Mouse (Mus musculus): ENCODE data around the gene Sept1. TPM values are rescaled to one million over a fixed set of nuclear protein-coding genes. Genes with fewer than 3 reads are reported as not detected.
A peak's percentile ranks its signal among the peaks of the same experiment; 100 is the strongest.

Sept1 gene
- total and polyA plus RNA-seq, 3 experiments, result 30.6 to 116 TPM; not detected in 1

DNA sequence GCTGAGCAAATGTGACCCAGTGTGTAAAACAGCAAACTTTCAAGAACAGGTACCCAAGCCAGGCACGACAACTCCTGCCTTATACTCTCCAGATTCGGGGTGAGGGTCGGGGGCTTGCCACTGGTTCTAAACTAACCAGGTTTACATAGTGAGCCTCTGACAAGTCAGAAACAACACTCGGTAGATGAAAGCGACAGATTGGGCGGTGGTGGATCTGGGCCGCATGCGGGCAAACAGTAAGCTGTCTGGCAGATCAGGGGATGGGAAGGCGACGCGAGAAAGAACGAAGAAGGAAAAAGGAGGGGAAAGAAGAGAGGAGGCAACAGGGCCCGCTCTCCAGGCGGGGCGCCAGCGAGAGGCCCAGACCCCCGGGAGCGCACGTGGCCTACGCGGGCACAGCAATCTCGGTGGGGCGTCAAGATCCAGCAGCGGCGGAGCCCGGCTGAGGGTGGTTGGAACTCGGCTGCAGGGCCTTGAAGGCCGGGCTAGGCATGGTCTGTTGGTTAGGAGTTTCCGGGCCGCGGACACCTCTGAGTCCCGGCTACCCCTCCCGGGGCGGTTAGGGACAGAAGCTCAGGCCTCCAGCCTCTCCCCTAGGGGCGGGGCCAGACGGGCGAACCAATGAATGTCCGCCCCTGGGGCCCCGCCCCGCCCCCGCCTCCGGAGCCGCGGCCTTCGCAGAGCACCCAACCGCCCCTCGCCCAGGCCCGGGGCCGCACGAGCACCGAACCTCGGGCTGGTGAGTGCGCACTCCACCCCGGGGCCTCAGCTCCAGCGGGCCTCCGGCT, 11.1 kb upstream of the Sept1 start, which contains the start of gene Zfp771 (continued):
- TF ChIP-seq ZMIZ1 (IDR thresholded peaks at IDR 0.05; ENCODE audit: low read depth, low read length) (peak; percentile 87; the same call in 1 of the 2 replicates), MAZ (IDR thresholded peaks at IDR 0.05; ENCODE audit: low read depth, low read length) (no peak), MEF2A (IDR thresholded peaks at IDR 0.05; ENCODE audit: extremely low read depth, insufficient replicate concordance, low read depth, low read length, poor library complexity, severe bottlenecking) (no peak)

DNA sequence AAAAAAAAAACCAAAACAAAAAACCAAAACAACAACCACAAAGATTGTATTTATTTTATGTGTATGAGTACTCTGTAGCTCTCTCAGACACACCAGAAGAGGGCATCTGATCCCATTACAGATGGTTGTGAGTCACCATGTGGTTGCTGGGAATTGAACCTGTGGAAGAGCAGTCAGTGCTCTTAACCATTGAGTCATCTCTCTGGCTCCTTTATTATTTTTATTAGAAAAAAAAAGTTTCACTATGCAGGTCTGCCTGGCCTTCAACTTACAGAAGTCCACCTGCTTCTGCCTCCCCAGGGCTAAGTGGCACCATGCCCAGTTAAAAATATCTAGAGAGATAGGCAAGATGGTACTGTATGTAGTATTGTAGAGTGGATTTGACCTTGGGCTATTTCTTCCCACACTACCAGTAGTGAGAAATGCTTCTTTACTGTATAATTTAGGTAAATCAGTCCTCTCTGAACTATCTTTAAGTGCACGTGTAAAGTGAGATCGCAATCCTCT, 10.5 kb upstream of the Sept1 start:
- Histone ChIP-seq H3K9me3 (replicated peaks; ENCODE audit: insufficient read depth, low read length) (no peaks in the 10 kb centered on the region), H3K4me1 (ENCODE audit: control insufficient read depth in 1 of 2, insufficient read depth in 2 of 2, low read length in 2 of 2) (peaks cover 4 to 14% of the 10 kb centered on the region in 2 experiments; a peak in 2 of 4 replicates), H3K36me3 (ENCODE audit: control insufficient read depth in 1 of 2, insufficient read depth in 2 of 2, low read length in 2 of 2) (peaks cover 4 to 15% of the 10 kb centered on the region in 2 experiments), H3K79me2 (ENCODE audit: control insufficient read depth, insufficient read depth, low read length, poor library complexity) (peaks cover 17% of the 10 kb centered on the region), H3K27me3 (ENCODE audit: control insufficient read depth in 1 of 2, insufficient read depth in 2 of 2, low read length in 2 of 2) (no peaks in the 10 kb centered on the region), H3K9ac (ENCODE audit: control insufficient read depth, low read depth, low read length, poor library complexity, severe bottlenecking) (peak overlapping the region; percentile 92), H3K27ac (ENCODE audit: control insufficient read depth, low read depth, low read length) (peak overlapping the region; percentile 97), H3K4me3 (ENCODE audit: control insufficient read depth in 1 of 2, insufficient read depth in 1 of 2, low read depth in 2 of 2, low read length in 2 of 2) (peak overlapping the region; percentile 64 to 70)
- no peak for DNase-seq (ENCODE audit: low read depth, low spot score)
- TF ChIP-seq JUND (IDR thresholded peaks at IDR 0.05; ENCODE audit: low read depth, low read length) (no peak), POLR2A (IDR thresholded peaks at IDR 0.05; ENCODE audit: control insufficient read depth in 1 of 2, insufficient read depth in 1 of 2, low read depth in 1 of 2, low read length in 2 of 2, poor library complexity in 1 of 2) (no peak), ZKSCAN1 (IDR thresholded peaks at IDR 0.05; ENCODE audit: low read depth, low read length) (no peak), POLR2AphosphoS2 (IDR thresholded peaks at IDR 0.05; ENCODE audit: low read length) (no peak), UBTF (IDR thresholded peaks at IDR 0.05; ENCODE audit: borderline replicate concordance, insufficient read depth, low read depth, low read length) (no peak), MAZ (IDR thresholded peaks at IDR 0.05; ENCODE audit: low read depth, low read length) (no peak), RAD21 (IDR thresholded peaks at IDR 0.05; ENCODE audit: low read depth, low read length) (no peak), MAFK (IDR thresholded peaks at IDR 0.05; ENCODE audit: borderline replicate concordance, low read depth, low read length) (no peak), ZNF384 (IDR thresholded peaks at IDR 0.05; ENCODE audit: low read depth, low read length) (no peak), KAT2A (conservative IDR thresholded peaks at IDR 0.05; ENCODE audit: low read depth, low read length) (no peak), CHD1 (IDR thresholded peaks at IDR 0.05; ENCODE audit: low read depth, low read length) (0 out of 2 replicates have a peak, but pooled peaks have one; percentile 34), MXI1 (IDR thresholded peaks at IDR 0.05; ENCODE audit: low read depth, low read length) (no peak), TCF12 (IDR thresholded peaks at IDR 0.05; ENCODE audit: low read depth, low read length) (0 out of 2 replicates have a peak, but pooled peaks have one; percentile 8), ETS1 (IDR thresholded peaks at IDR 0.05; ENCODE audit: low read depth, low read length) (0 out of 2 replicates have a peak, but pooled peaks have one; percentile 7), NELFE (IDR thresholded peaks at IDR 0.05; ENCODE audit: low read depth, low read length) (no peak), USF2 (IDR thresholded peaks at IDR 0.05; ENCODE audit: borderline replicate concordance in 1 of 2, insufficient read depth in 1 of 2, low read depth in 1 of 2, low read length in 2 of 2) (no peak), NRF1 (IDR thresholded peaks at IDR 0.05; ENCODE audit: insufficient read depth, low read depth, low read length, poor library complexity, severe bottlenecking) (no peak), E2F4 (IDR thresholded peaks at IDR 0.05; ENCODE audit: borderline replicate concordance, low read depth, low read length) (no peak), TAL1 (IDR thresholded peaks at IDR 0.05; ENCODE audit: low read length) (no peak), MYC (IDR thresholded peaks at IDR 0.05; ENCODE audit: low read depth, low read length) (no peak), CTCF (IDR thresholded peaks at IDR 0.05 in 2 of 3, conservative IDR thresholded peaks at IDR 0.05 in 1 of 3; ENCODE audit: control insufficient read depth in 1 of 3, insufficient read depth in 1 of 3, low read depth in 2 of 3, low read length in 3 of 3, poor library complexity in 1 of 3, severe bottlenecking in 1 of 3) (peak in 1 of 3 experiments; percentile 23; a peak in 1 of 6 replicates), ZMIZ1 (IDR thresholded peaks at IDR 0.05; ENCODE audit: low read depth, low read length) (no peak), MAX (IDR thresholded peaks at IDR 0.05; ENCODE audit: low read length) (no peak), ELF1 (IDR thresholded peaks at IDR 0.05; ENCODE audit: low read depth, low read length) (no peak), MEF2A (IDR thresholded peaks at IDR 0.05; ENCODE audit: extremely low read depth, insufficient replicate concordance, low read depth, low read length, poor library complexity, severe bottlenecking) (peak; percentile 37; the same call in 1 of the 2 replicates), HCFC1 (IDR thresholded peaks at IDR 0.05; ENCODE audit: low read depth, low read length) (no peak; the same call in 1 of the 2 replicates), SIN3A (IDR thresholded peaks at IDR 0.05; ENCODE audit: low read length) (no peak), MYB (IDR thresholded peaks at IDR 0.05; ENCODE audit: low read depth, low read length) (no peak), TBP (IDR thresholded peaks at IDR 0.05; ENCODE audit: low read depth, low read length) (no peak), USF1 (IDR thresholded peaks at IDR 0.05; ENCODE audit: low read depth, low read length) (no peak), GATA1 (IDR thresholded peaks at IDR 0.05; ENCODE audit: low read depth, low read length) (no peak), BHLHE40 (IDR thresholded peaks at IDR 0.05; ENCODE audit: borderline replicate concordance, low read depth, low read length) (peak; percentile 78)

All from MEL (cell line).